Mouse (Mus musculus) kidney, embryonic 16.5 days (tissue): Measurements from ENCODE around the gene Irgm2. TPM values are rescaled to one million over a fixed set of nuclear protein-coding genes. Genes with fewer than 3 reads are reported as not detected.
A peak's percentile ranks its signal among the peaks of the same experiment; 100 is the strongest.
"Not testable (repeated sequence)": the region's sequence is repeated elsewhere in the genome, so short reads cannot be mapped to it uniquely, and the experiment has no call there.

ENCODE experiments used
- ATAC-seq: fragments of 200-750 bp; cut with Nextera tagmentation; 2 replicates; pipeline ENCODE4 v1.8.0; 2017; ENCODE audit warnings: moderate TSS enrichment; ENCODE audit not compliant: low FRiP score, low TSS enrichment
- H3K27ac ChIP-seq: fragments of 300-500 bp; sonication (generic); 2 replicates; pipeline ENCODE4 v1.5.1; 2014; ENCODE audit warnings: low read length
- H3K27me3 ChIP-seq: fragments of 300-500 bp; sonication (generic); 2 replicates; pipeline ENCODE4 v1.6.1; 2014; ENCODE audit warnings: low read length, control low read depth, mixed read lengths; ENCODE audit not compliant: insufficient read depth
- H3K36me3 ChIP-seq: fragments of 300-500 bp; sonication (generic); 2 replicates; pipeline ENCODE4 v1.6.1; 2014; ENCODE audit warnings: low read length, control low read depth, mixed read lengths; ENCODE audit not compliant: insufficient read depth
- H3K4me1 ChIP-seq: fragments of 300-500 bp; sonication (generic); 2 replicates; pipeline ENCODE4 v1.6.1; 2014; ENCODE audit warnings: low read length, control low read depth, mixed read lengths; ENCODE audit not compliant: insufficient read depth
- H3K4me2 ChIP-seq: fragments of 300-500 bp; sonication (generic); replicated peaks from 2 replicates; pipeline ENCODE4 v1.6.1; 2014; ENCODE audit warnings: low read depth, low read length
- H3K4me3 ChIP-seq: fragments of 300-500 bp; sonication (generic); 2 replicates; pipeline ENCODE4 v1.5.1; 2014; ENCODE audit warnings: mild to moderate bottlenecking, low read length
- H3K9ac ChIP-seq: fragments of 300-500 bp; sonication (generic); replicated peaks from 2 replicates; pipeline ENCODE4 v1.6.1; 2014; ENCODE audit warnings: low read length
- H3K9me3 ChIP-seq: fragments of 300-500 bp; sonication (generic); 2 replicates; pipeline ENCODE4 v1.6.1; 2016; ENCODE audit warnings: low read length, control low read depth
- WGBS: fragments of 180-500 bp; shearing (Covaris S2); extraction: QIAGEN DNeasy Blood & Tissue Kit; methylation state at CpG from one replicate; pipeline ENCODE4 v1.1.7; 2014; 5-methylcytosine and 5-hydroxymethylcytosine counted together
- polyA plus RNA-seq: library from polyadenylated mRNA; unstranded; fragments of >200 nt; fragmentation: Nextera tagmentation; extraction: Ambion mirVana; gene quantifications from 2 replicates; pipeline ENCODE4 v1.2.1, GENCODE M21; 2015

Irgm2 gene
- polyA plus RNA-seq, 1 experiment from 2014 or later, result 2.7 TPM

- Histone ChIP-seq H3K36me3 (no peaks in the 10 kb centered on the region), H3K9ac (no peak overlapping the region), H3K4me1 (peaks cover 22% of the 10 kb centered on the region), H3K4me3 (no peak overlapping the region), H3K9me3 (no peaks in the 10 kb centered on the region), H3K4me2 (no peak overlapping the region), H3K27ac (peak overlapping the region; percentile 66), H3K27me3 (no peaks in the 10 kb centered on the region)
- peak; percentile 77 for ATAC-seq
- WGBS, result 4% methylated on average over 5 of the region's 5 CpGs
Observed at GRCm38 (mm10) chr11:58225655-58226054, 26.2 kb downstream of the Irgm2 start.

- no peak overlapping the region for H3K4me3 ChIP-seq
- H3K27ac ChIP-seq, result no peak overlapping the region
- H3K9me3 ChIP-seq, result no peaks in the 10 kb centered on the region
- ATAC-seq, result no peak
- H3K9ac ChIP-seq, result no peak overlapping the region
- H3K4me2 ChIP-seq, result no peak overlapping the region
- H3K27me3 ChIP-seq, result no peaks in the 10 kb centered on the region
- H3K4me1 ChIP-seq, result peaks cover 22% of the 10 kb centered on the region
- no peaks in the 10 kb centered on the region for H3K36me3 ChIP-seq
Observed at GRCm38 (mm10) chr11:58226425-58226824, 27.0 kb downstream of the Irgm2 start.

GRCm38 (mm10) chr11:58228021-58228420, 28.6 kb downstream of the Irgm2 start:
- H3K4me2 ChIP-seq, H3K27ac ChIP-seq: not testable (repeated sequence)
- WGBS, result 83% methylated on average over 2 of the region's 2 CpGs

GRCm38 (mm10) chr11:58230396-58230910, 31.0 kb downstream of the Irgm2 start:
- no peaks in the 10 kb centered on the region for H3K9me3 ChIP-seq
- no peaks in the 10 kb centered on the region for H3K27me3 ChIP-seq
- no peak overlapping the region for H3K4me3 ChIP-seq
- peaks cover 4% of the 10 kb centered on the region for H3K4me1 ChIP-seq
- H3K36me3 ChIP-seq, result no peaks in the 10 kb centered on the region
- H3K4me2 ChIP-seq, result no peak overlapping the region
- H3K9ac ChIP-seq, result no peak overlapping the region
- no peak overlapping the region for H3K27ac ChIP-seq
- ATAC-seq, result no peak
- 58% methylated on average over 16 of the region's 16 CpGs for WGBS

More at GRCm38 (mm10) chr11:58228021-58228420, 28.6 kb downstream of the Irgm2 start:
- not testable (repeated sequence) for H3K9me3 ChIP-seq, H3K36me3 ChIP-seq, H3K9ac ChIP-seq, H3K27me3 ChIP-seq, H3K4me3 ChIP-seq, ATAC-seq
- H3K4me1 ChIP-seq, result peaks cover 22% of the 10 kb centered on the region

- no peak for ATAC-seq
- Histone ChIP-seq H3K9ac (no peak overlapping the region), H3K4me3 (no peak overlapping the region), H3K4me2 (no peak overlapping the region), H3K27me3 (no peaks in the 10 kb centered on the region), H3K36me3 (no peaks in the 10 kb centered on the region), H3K4me1 (no peaks in the 10 kb centered on the region), H3K9me3 (no peaks in the 10 kb centered on the region), H3K27ac (no peak overlapping the region)
- WGBS, result 84% methylated on average over 8 of the region's 8 CpGs
Observed at GRCm38 (mm10) chr11:58231156-58231555, 31.7 kb downstream of the Irgm2 start.

- H3K4me3 ChIP-seq, H3K4me1 ChIP-seq, ATAC-seq, H3K27ac ChIP-seq, H3K36me3 ChIP-seq, H3K27me3 ChIP-seq, H3K9ac ChIP-seq, H3K4me2 ChIP-seq, H3K9me3 ChIP-seq: not testable (repeated sequence)
- WGBS, result 68% methylated on average over 3 of the region's 3 CpGs
Observed at GRCm38 (mm10) chr11:58234551-58234950, 35.1 kb downstream of the Irgm2 start.

GRCm38 (mm10) chr11:58235152-58235551, 35.7 kb downstream of the Irgm2 start:
- ATAC-seq, result no peak
- Histone ChIP-seq H3K9ac (no peak overlapping the region), H3K4me3 (no peak overlapping the region), H3K4me1 (peaks cover 6% of the 10 kb centered on the region), H3K9me3 (no peaks in the 10 kb centered on the region), H3K36me3 (no peaks in the 10 kb centered on the region), H3K27ac (no peak overlapping the region), H3K4me2 (no peak overlapping the region), H3K27me3 (no peaks in the 10 kb centered on the region)
- WGBS, result 24% methylated on average over 6 of the region's 6 CpGs

GRCm38 (mm10) chr11:58238840-58239791, 39.7 kb downstream of the Irgm2 start:
- no peaks in the 10 kb centered on the region for H3K9me3 ChIP-seq
- H3K4me1 ChIP-seq, result peaks cover 6% of the 10 kb centered on the region
- ATAC-seq, result peak; percentile 96
- H3K4me2 ChIP-seq, result peak overlapping the region; percentile 90
- H3K27ac ChIP-seq, result no peak overlapping the region
- H3K9ac ChIP-seq, result peak overlapping the region; percentile 48
- peak overlapping the region; percentile 55 for H3K4me3 ChIP-seq
- H3K27me3 ChIP-seq, result no peaks in the 10 kb centered on the region
- no peaks in the 10 kb centered on the region for H3K36me3 ChIP-seq
- 3% methylated on average over 37 of the region's 37 CpGs for WGBS

- WGBS, result 42% methylated on average over 4 of the region's 4 CpGs
- Histone ChIP-seq H3K4me3 (no peak overlapping the region), H3K27me3 (no peaks in the 10 kb centered on the region), H3K27ac (no peak overlapping the region), H3K9me3 (no peaks in the 10 kb centered on the region), H3K36me3 (no peaks in the 10 kb centered on the region), H3K4me1 (no peaks in the 10 kb centered on the region), H3K4me2 (no peak overlapping the region), H3K9ac (no peak overlapping the region)
- no peak for ATAC-seq
Observed at GRCm38 (mm10) chr11:58247294-58247693, 47.9 kb downstream of the Irgm2 start.
